Mouse (Mus musculus) testis, postnatal 10 days (tissue): Measurements from ENCODE around the gene Katnb1.

ENCODE experiments used
- DNase-seq: peaks from one replicate; pipeline ENCODE4 v3.0.0; 2021; ENCODE audit warnings: low spot score

The Katnb1 gene

GRCm38 (mm10) chr8:95141026-95141425 lies 60.0 kb downstream of the Katnb1 start:
- no peak for DNase-seq

GRCm38 (mm10) chr8:95141469-95142074 lies 60.6 kb downstream of the Katnb1 start:
- no peak for DNase-seq

GRCm38 (mm10) chr8:95142075-95142831 lies 61.3 kb downstream of the Katnb1 start:
- peak; percentile 84 for DNase-seq

GRCm38 (mm10) chr8:95142985-95143804 lies 62.2 kb downstream of the Katnb1 start:
- DNase-seq = no peak

GRCm38 (mm10) chr8:95143805-95144630 lies 63.0 kb downstream of the Katnb1 start:
- DNase-seq = no peak

- DNase-seq = no peak
Measured at GRCm38 (mm10) chr8:95144631-95145015, 63.6 kb downstream of the Katnb1 start.

GRCm38 (mm10) chr8:95146044-95146745 lies 65.2 kb downstream of the Katnb1 start:
- DNase-seq = no peak

- DNase-seq = no peak
Measured at GRCm38 (mm10) chr8:95146846-95147245, 65.9 kb downstream of the Katnb1 start.

GRCm38 (mm10) chr8:95149426-95149825 lies 68.4 kb downstream of the Katnb1 start:
- DNase-seq = no peak

GRCm38 (mm10) chr8:95150608-95151007 lies 69.6 kb downstream of the Katnb1 start:
- DNase-seq = no peak
